Mouse (Mus musculus) layer of hippocampus, adult 9-10 months (tissue): ENCODE measurements around the gene Ccdc38.

Source experiments
- DNase-seq: peaks from one replicate; pipeline ENCODE4 v3.0.0; 2022; ENCODE audit warnings: low spot score

Ccdc38 gene

GRCm38 (mm10) chr10:93610896-93611295 lies 70.5 kb downstream of the Ccdc38 start:
- no peak for DNase-seq

GRCm38 (mm10) chr10:93611419-93612007 lies 71.1 kb downstream of the Ccdc38 start:
- no peak for DNase-seq

- DNase-seq, result no peak
Measured at GRCm38 (mm10) chr10:93614850-93615249, 74.4 kb downstream of the Ccdc38 start.

GRCm38 (mm10) chr10:93620438-93621179 lies 80.2 kb downstream of the Ccdc38 start:
- no peak for DNase-seq

GRCm38 (mm10) chr10:93623725-93624124 lies 83.3 kb downstream of the Ccdc38 start:
- no peak for DNase-seq

- DNase-seq, result no peak
Measured at GRCm38 (mm10) chr10:93624151-93624550, 83.7 kb downstream of the Ccdc38 start.

GRCm38 (mm10) chr10:93630310-93630709 lies 89.9 kb downstream of the Ccdc38 start:
- DNase-seq, result no peak

- no peak for DNase-seq
Measured at GRCm38 (mm10) chr10:93632086-93632485, 91.7 kb downstream of the Ccdc38 start.

- no peak for DNase-seq
Measured at GRCm38 (mm10) chr10:93633563-93633962, 93.1 kb downstream of the Ccdc38 start.
